9 mouse cellular contexts compared by ENCODE assay signal in the genomic region with DNA sequence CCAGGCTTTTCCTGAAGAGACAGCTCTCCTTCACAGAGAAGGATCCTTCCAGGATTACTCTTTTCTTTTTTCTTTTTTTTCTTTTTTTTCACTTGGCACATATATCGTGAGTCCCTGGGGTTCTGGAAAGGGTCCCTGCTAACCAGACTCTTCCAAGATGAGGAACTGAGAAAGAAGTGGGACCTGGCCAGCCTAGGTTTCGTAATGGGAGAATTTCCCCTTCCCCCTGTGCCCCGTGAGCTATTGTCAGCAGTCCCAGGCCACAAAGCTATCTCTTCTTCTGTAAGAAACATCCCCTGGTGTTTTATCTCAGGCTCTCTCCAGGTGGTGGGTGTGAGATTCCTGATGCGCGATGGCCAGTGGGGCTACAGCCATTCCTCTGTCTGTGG. TPM values are rescaled to one million over a fixed set of nuclear protein-coding genes. Genes with fewer than 3 reads are reported as not detected.
DNase-seq lines count a peak whose midpoint lies in the region; ATAC-seq and TF ChIP-seq lines count a peak whose summit lies in the region.
"Had no signal": no experiment of that assay in that cellular context is flagged by ENCODE, and none has a peak within 500 bp of the region (broad histone marks: within the 10 kb centered on the region; RNA-seq: fewer than 3 reads in every experiment).

No protein-coding gene starts in this region.

- H3K9me3 ChIP-seq in hindbrain, postnatal 0 days (ENCODE audit: low read length): no peaks in the 10 kb centered on the region
- no peaks in the 10 kb centered on the region for H3K9me3 ChIP-seq in midbrain, embryonic 11.5 days (ENCODE audit: control insufficient read depth, low read length)

- no peak overlapping the region for H3K4me3 ChIP-seq in hindbrain, postnatal 0 days (ENCODE audit: low read length)
- H3K4me3 ChIP-seq in midbrain, embryonic 11.5 days (ENCODE audit: low read depth, low read length): 0 out of 2 replicates have a peak overlapping the region, but pooled peaks have one; percentile 51

- no peaks in the 10 kb centered on the region for H3K36me3 ChIP-seq in hindbrain, postnatal 0 days (ENCODE audit: insufficient read depth, low read length)
- H3K36me3 ChIP-seq in midbrain, embryonic 11.5 days (ENCODE audit: control insufficient read depth, insufficient read depth, low read length): no peaks in the 10 kb centered on the region

- H3K4me1 ChIP-seq in hindbrain, postnatal 0 days (ENCODE audit: insufficient read depth, low read length): peaks cover 12% of the 10 kb centered on the region
- peaks cover 16% of the 10 kb centered on the region; the same call in 1 of the 2 replicates for H3K4me1 ChIP-seq in midbrain, embryonic 11.5 days (ENCODE audit: control insufficient read depth, insufficient read depth, low read length)

- ATAC-seq in hindbrain, postnatal 0 days: no peak
- no peak for ATAC-seq in midbrain, embryonic 11.5 days (ENCODE audit: low FRiP score)

- no peak overlapping the region for H3K27ac ChIP-seq in hindbrain, postnatal 0 days
- no peak overlapping the region for H3K27ac ChIP-seq in midbrain, embryonic 11.5 days (ENCODE audit: low read depth, low read length)

- H3K27me3 ChIP-seq in hindbrain, postnatal 0 days (ENCODE audit: insufficient read depth, low read length): no peaks in the 10 kb centered on the region
- H3K27me3 ChIP-seq in midbrain, embryonic 11.5 days (ENCODE audit: control insufficient read depth, insufficient read depth, low read length): no peaks in the 10 kb centered on the region

- peak; percentile 31 to 42 for DNase-seq in heart, adult 9 months (ENCODE audit: low spot score in 2 of 2)
- DNase-seq in heart, postnatal 36 days: no peak
- peak; percentile 34 for DNase-seq in brain, adult 2 months (ENCODE audit: low read depth, low spot score)
- DNase-seq in hindbrain, postnatal 0 days (ENCODE audit: low spot score): no peak
- peak; percentile 81 for DNase-seq in midbrain, embryonic 11.5 days (ENCODE audit: low spot score, missing footprints)
- no peak for DNase-seq in c-Kit-positive CD71-positive TER-119-positive erythroid progenitor cells, embryonic 14.5 days (ENCODE audit: low spot score)
- no peak for DNase-seq in gastrocnemius, postnatal 14 days
- DNase-seq in left cerebral cortex, postnatal 36 days (ENCODE audit: low spot score in 2 of 2): no peak

- 49% methylated on average over 5 of the region's 5 CpGs for WGBS in hindbrain, postnatal 0 days
- 46% methylated on average over 5 of the region's 5 CpGs for WGBS in midbrain, embryonic 11.5 days

- H3K4me2 ChIP-seq in hindbrain, postnatal 0 days (ENCODE audit: low read depth, low read length): 0 out of 2 replicates have a peak overlapping the region, but pooled peaks have one; percentile 68
- peak overlapping the region; percentile 68 for H3K4me2 ChIP-seq in midbrain, embryonic 11.5 days

- 0 out of 2 replicates have a peak overlapping the region, but pooled peaks have one; percentile 58 for H3K9ac ChIP-seq in hindbrain, postnatal 0 days (replicated peaks; ENCODE audit: low read length)
- H3K9ac ChIP-seq in midbrain, embryonic 11.5 days (ENCODE audit: low read length): no peak overlapping the region; the same call in 1 of the 2 replicates

- TF ChIP-seq CTCF in hindbrain, postnatal 0 days (IDR thresholded peaks at IDR 0.05; ENCODE audit: low read depth): no peak

- intact Hi-C loops in heart, postnatal 36 days (cut with DNase I): loop anchor here (2.0 kb wide), 1 partner anchor 33 kb away; the partner anchor contains the start of gene Prelid3b
- intact Hi-C loops in gastrocnemius, postnatal 14 days (cut with DNase I; ENCODE audit: low total_unique reads): no loop called here
- intact Hi-C loops in left cerebral cortex, postnatal 36 days (cut with DNase I): no loop called here

RNA-seq across cellular contexts. Expression of gene Ctsz, which starts 0.6 kb away (rescaled TPM):
- total RNA-seq in heart, postnatal 36 days (2021): 10 to 100 TPM; 33.9 to 36.0 TPM
- 66.9 and 67.0 TPM in 2 replicates for total RNA-seq in hindbrain, postnatal 0 days (2014; rRNA removed)
- polyA plus RNA-seq in hindbrain, postnatal 0 days (2015; fragmentation: Nextera tagmentation; extraction: Ambion mirVana): 69.7 and 72.3 TPM in 2 replicates
- 93.7 and 102 TPM in 2 replicates for polyA plus RNA-seq in midbrain, embryonic 11.5 days (2014; fragmentation: Nextera tagmentation; extraction: Ambion mirVana)
- 10 to 100 TPM; 35.9 to 46.1 TPM for total RNA-seq in gastrocnemius, postnatal 14 days (2021)
- 10 to 100 TPM; 29.9 to 35.9 TPM for total RNA-seq in left cerebral cortex, postnatal 36 days (2021)

RNA-seq across cellular contexts. Expression of gene Tubb1, which starts 11.1 kb away (rescaled TPM):
- 1 to 10 TPM; 3.8 to 4.1 TPM for total RNA-seq in heart, postnatal 36 days (2021)
- total RNA-seq in hindbrain, postnatal 0 days (2014; rRNA removed): 1.0 TPM in 1 of 2 replicates, not detected in the other
- polyA plus RNA-seq in hindbrain, postnatal 0 days (2015; fragmentation: Nextera tagmentation; extraction: Ambion mirVana): 0.13 TPM in 1 of 2 replicates, not detected in the other
- 5.3 and 6.8 TPM in 2 replicates for polyA plus RNA-seq in midbrain, embryonic 11.5 days (2014; fragmentation: Nextera tagmentation; extraction: Ambion mirVana)
- total RNA-seq in gastrocnemius, postnatal 14 days (2021): under 1 TPM in 1 of 2 experiments, not detected in 1; 0.14 TPM
- total RNA-seq in left cerebral cortex, postnatal 36 days (2021): under 1 TPM in 1 of 2 experiments, not detected in 1; 0.22 TPM
- total RNA-seq: layer of hippocampus, adult 18-20 months had no signal

RNA-seq across cellular contexts. Expression of gene Nelfcd, which starts 23.8 kb away (rescaled TPM):
- total RNA-seq in heart, postnatal 36 days (2021): 10 to 100 TPM; 29.3 to 31.4 TPM
- total RNA-seq in hindbrain, postnatal 0 days (2014; rRNA removed): 53.4 and 72.6 TPM in 2 replicates
- 93.8 and 94.4 TPM in 2 replicates for polyA plus RNA-seq in hindbrain, postnatal 0 days (2015; fragmentation: Nextera tagmentation; extraction: Ambion mirVana)
- polyA plus RNA-seq in midbrain, embryonic 11.5 days (2014; fragmentation: Nextera tagmentation; extraction: Ambion mirVana): 163 and 164 TPM in 2 replicates
- 10 to 100 TPM; 28.5 to 29.4 TPM for total RNA-seq in gastrocnemius, postnatal 14 days (2021)
- 10 to 100 TPM; 48.9 to 49.0 TPM for total RNA-seq in left cerebral cortex, postnatal 36 days (2021)

RNA-seq across cellular contexts. Expression of gene Atp5e, which starts 24.5 kb away (rescaled TPM):
- total RNA-seq in heart, postnatal 36 days (2021): 1,000 to 10,000 TPM; 1,605 to 1,606 TPM
- 397 and 488 TPM in 2 replicates for total RNA-seq in hindbrain, postnatal 0 days (2014; rRNA removed)
- 925 and 953 TPM in 2 replicates for polyA plus RNA-seq in hindbrain, postnatal 0 days (2015; fragmentation: Nextera tagmentation; extraction: Ambion mirVana)
- polyA plus RNA-seq in midbrain, embryonic 11.5 days (2014; fragmentation: Nextera tagmentation; extraction: Ambion mirVana): 694 and 705 TPM in 2 replicates
- 1,000 to 10,000 TPM; 1,038 to 1,188 TPM for total RNA-seq in gastrocnemius, postnatal 14 days (2021)
- 100 to 1,000 TPM; 278 to 343 TPM for total RNA-seq in left cerebral cortex, postnatal 36 days (2021)

RNA-seq across cellular contexts. Expression of gene Prelid3b, which starts 33.4 kb away (rescaled TPM):
- total RNA-seq in heart, postnatal 36 days (2021): 10 to 100 TPM; 56.5 to 65.8 TPM
- total RNA-seq in hindbrain, postnatal 0 days (2014; rRNA removed): 50.0 and 50.9 TPM in 2 replicates
- polyA plus RNA-seq in hindbrain, postnatal 0 days (2015; fragmentation: Nextera tagmentation; extraction: Ambion mirVana): 90.5 and 91.9 TPM in 2 replicates
- polyA plus RNA-seq in midbrain, embryonic 11.5 days (2014; fragmentation: Nextera tagmentation; extraction: Ambion mirVana): 129 and 130 TPM in 2 replicates
- total RNA-seq in gastrocnemius, postnatal 14 days (2021): 10 to 100 TPM; 54.1 to 62.6 TPM
- total RNA-seq in left cerebral cortex, postnatal 36 days (2021): 10 to 100 TPM; 48.0 to 50.3 TPM

Comparison
In these comparisons a context has a peak if more than half of its experiments do, and no peak if none do; other contexts are left out.
1. DNase-seq: peak in heart, adult 9 months (2 of 2), brain, adult 2 months (single experiment) and midbrain, embryonic 11.5 days (single experiment); none in heart, postnatal 36 days (0 of 2), hindbrain, postnatal 0 days (single experiment), c-Kit-positive CD71-positive TER-119-positive erythroid progenitor cells, embryonic 14.5 days (single experiment), gastrocnemius, postnatal 14 days (single experiment) and left cerebral cortex, postnatal 36 days (0 of 2).